Mouse (Mus musculus): Measurements from ENCODE around the gene Xpo5. TPM values are rescaled to one million over a fixed set of nuclear protein-coding genes. Genes with fewer than 3 reads are reported as not detected.

Xpo5 gene
- polyA plus RNA-seq, 1 experiment from 2014 or later: 56.4 TPM

MicroRNA genes within 50 kb of the gene (microRNA counts, 519-probe panel; counts per million panel counts)
- not detected for microRNA mmu-miR-693-3p
- not detected for microRNA mmu-miR-693-5p

Small RNAs within 50 kb of the gene (microRNA-seq; reads per million reads assigned to microRNA genes)
- gene Mir693 (ENCODE audit: borderline number of aligned reads): 1.8 reads per million

Other genes starting within 250 kb of the Xpo5 start
- 3.4 and 4.6 TPM in 2 replicates for gene Vegfa, start 170.4 kb upstream of the Xpo5 start, polyA plus RNA-seq (2014; fragmentation: Nextera tagmentation; extraction: Ambion mirVana)
- 141 and 143 TPM in 2 replicates for gene Mrps18a, start 91.8 kb upstream of the Xpo5 start, polyA plus RNA-seq (2014; fragmentation: Nextera tagmentation; extraction: Ambion mirVana)
- 2.0 TPM in 2 replicates for gene Rsph9, start 58.6 kb upstream of the Xpo5 start, polyA plus RNA-seq (2014; fragmentation: Nextera tagmentation; extraction: Ambion mirVana)
- gene Mad2l1bp, start 49.2 kb upstream of the Xpo5 start, polyA plus RNA-seq (2014; fragmentation: Nextera tagmentation; extraction: Ambion mirVana): 37.2 and 41.2 TPM in 2 replicates
- gene Gtpbp2, start 41.8 kb upstream of the Xpo5 start, polyA plus RNA-seq (2014; fragmentation: Nextera tagmentation; extraction: Ambion mirVana): 26.1 and 31.1 TPM in 2 replicates
- gene Polh, start 137 bp upstream of the Xpo5 start, polyA plus RNA-seq (2014; fragmentation: Nextera tagmentation; extraction: Ambion mirVana): 20.9 and 22.3 TPM in 2 replicates
- gene Polr1c, start 45.3 kb downstream of the Xpo5 start, polyA plus RNA-seq (2014; fragmentation: Nextera tagmentation; extraction: Ambion mirVana): 89.3 and 90.4 TPM in 2 replicates
- 65.6 and 76.7 TPM in 2 replicates for gene Yipf3, start 45.3 kb downstream of the Xpo5 start, polyA plus RNA-seq (2014; fragmentation: Nextera tagmentation; extraction: Ambion mirVana)
- gene Lrrc73, start 50.7 kb downstream of the Xpo5 start, polyA plus RNA-seq (2014; fragmentation: Nextera tagmentation; extraction: Ambion mirVana): 0.34 and 0.62 TPM in 2 replicates
- 26.4 and 29.3 TPM in 2 replicates for gene Tjap1, start 80.2 kb downstream of the Xpo5 start, polyA plus RNA-seq (2014; fragmentation: Nextera tagmentation; extraction: Ambion mirVana)
- 0.11 and 0.23 TPM in 2 replicates for gene Dlk2, start 94.6 kb downstream of the Xpo5 start, polyA plus RNA-seq (2014; fragmentation: Nextera tagmentation; extraction: Ambion mirVana)
- 3.9 and 4.4 TPM in 2 replicates for gene Abcc10, start 125.6 kb downstream of the Xpo5 start, polyA plus RNA-seq (2014; fragmentation: Nextera tagmentation; extraction: Ambion mirVana)
- 5.7 and 6.3 TPM in 2 replicates for gene Zfp318, start 180.9 kb downstream of the Xpo5 start, polyA plus RNA-seq (2014; fragmentation: Nextera tagmentation; extraction: Ambion mirVana)
- gene Crip3, start 226.1 kb downstream of the Xpo5 start, polyA plus RNA-seq (2014; fragmentation: Nextera tagmentation; extraction: Ambion mirVana): 0.38 and 0.53 TPM in 2 replicates
- gene Slc22a7, start 235.7 kb downstream of the Xpo5 start, polyA plus RNA-seq (2014; fragmentation: Nextera tagmentation; extraction: Ambion mirVana): not detected in 2 replicates

Data from liver, embryonic 11.5 days (tissue).